Mouse (Mus musculus) left cerebral cortex, adult 2 months (tissue): ENCODE data around the gene Evpl. TPM values are rescaled to one million over a fixed set of nuclear protein-coding genes. Genes with fewer than 3 reads are reported as not detected.

ENCODE experiments used
- DNase-seq, 2 experiments: peaks; one replicate each; pipeline ENCODE4 v3.0.0; 2021 to 2022; ENCODE audit warnings: low spot score in 2 of 2, mixed read lengths in 1 of 2; ENCODE audit errors: extremely low spot score in 1 of 2
- H3K27ac ChIP-seq: fragments of 200-600 bp; 2 replicates; pipeline ENCODE4 v1.8.1; 2022
- H3K4me3 ChIP-seq: fragments of 200-600 bp; 2 replicates; pipeline ENCODE4 v1.8.1; 2022
- CTCF ChIP-seq: fragments of 200-600 bp; IDR thresholded peaks from 2 replicates; pipeline ENCODE4 v1.8.1; 2022; ENCODE audit warnings: antibody characterized with exemption, mild to moderate bottlenecking, moderate library complexity
- intact Hi-C: fragments of 180-260 bp; cut with DNase I; formaldehyde crosslinking; loops from one replicate; pipeline ENCODE4 v1.15.1; 2025
- total RNA-seq, 2 experiments: library from RNA; stranded (reverse); gene quantifications; 2 replicates each; pipeline ENCODE4 v1.2.3; 2021

Gene Evpl
- total RNA-seq, 2 experiments from 2014 or later = 1.4 to 1.5 TPM

DNA sequence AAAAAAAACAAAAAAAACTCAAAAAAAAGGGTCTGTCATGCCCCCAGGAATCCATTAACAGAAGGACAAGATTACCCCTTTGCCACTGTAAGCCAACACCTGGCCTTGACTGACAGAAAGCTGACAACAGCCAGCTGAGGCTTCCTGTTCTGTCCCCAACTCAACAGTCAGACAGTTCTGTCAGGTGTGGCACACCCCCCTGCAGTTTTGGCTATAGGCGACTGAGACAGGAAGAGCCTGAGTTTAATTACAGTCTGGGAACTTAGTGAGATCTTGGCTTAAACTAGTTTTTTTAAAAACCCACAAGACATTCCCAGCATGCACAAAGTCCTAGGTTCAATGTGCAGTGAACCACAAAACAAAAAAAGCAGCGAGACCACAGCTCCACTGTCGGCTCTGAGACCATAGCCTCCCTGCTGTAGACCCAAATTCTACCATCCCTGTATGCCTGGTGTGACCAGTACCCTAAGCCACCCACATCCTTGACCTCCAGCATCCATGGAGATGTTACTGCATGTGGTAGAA, 15.3 kb upstream of the Evpl start:
- H3K27ac ChIP-seq = no peak overlapping the region
- intact Hi-C loops = no loop called here
- H3K4me3 ChIP-seq = no peak overlapping the region
- no peak for DNase-seq
- no peak for TF ChIP-seq CTCF

DNA sequence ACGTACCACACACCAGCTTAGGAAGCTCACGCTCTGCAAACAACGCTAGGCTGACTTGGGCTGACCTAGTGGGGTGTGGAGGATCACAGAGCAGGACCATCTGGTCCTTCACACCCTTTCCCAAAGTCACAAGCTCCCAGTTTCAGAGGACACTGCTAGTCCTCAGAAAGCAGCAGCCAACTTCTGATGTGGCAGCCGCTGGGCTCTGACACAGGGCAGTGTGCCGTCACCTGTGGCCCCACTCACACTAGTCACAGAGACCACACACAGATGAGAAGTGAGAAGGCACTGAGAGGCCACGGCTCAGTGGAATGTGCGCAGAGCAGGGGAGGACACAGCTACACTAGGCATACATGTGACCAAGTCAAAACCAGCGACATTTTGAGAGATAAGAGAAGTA, 13.0 kb upstream of the Evpl start:
- DNase-seq = no peak
- Histone ChIP-seq H3K4me3 (no peak overlapping the region), H3K27ac (no peak overlapping the region)
- no peak for TF ChIP-seq CTCF
- intact Hi-C loops = no loop called here

DNA sequence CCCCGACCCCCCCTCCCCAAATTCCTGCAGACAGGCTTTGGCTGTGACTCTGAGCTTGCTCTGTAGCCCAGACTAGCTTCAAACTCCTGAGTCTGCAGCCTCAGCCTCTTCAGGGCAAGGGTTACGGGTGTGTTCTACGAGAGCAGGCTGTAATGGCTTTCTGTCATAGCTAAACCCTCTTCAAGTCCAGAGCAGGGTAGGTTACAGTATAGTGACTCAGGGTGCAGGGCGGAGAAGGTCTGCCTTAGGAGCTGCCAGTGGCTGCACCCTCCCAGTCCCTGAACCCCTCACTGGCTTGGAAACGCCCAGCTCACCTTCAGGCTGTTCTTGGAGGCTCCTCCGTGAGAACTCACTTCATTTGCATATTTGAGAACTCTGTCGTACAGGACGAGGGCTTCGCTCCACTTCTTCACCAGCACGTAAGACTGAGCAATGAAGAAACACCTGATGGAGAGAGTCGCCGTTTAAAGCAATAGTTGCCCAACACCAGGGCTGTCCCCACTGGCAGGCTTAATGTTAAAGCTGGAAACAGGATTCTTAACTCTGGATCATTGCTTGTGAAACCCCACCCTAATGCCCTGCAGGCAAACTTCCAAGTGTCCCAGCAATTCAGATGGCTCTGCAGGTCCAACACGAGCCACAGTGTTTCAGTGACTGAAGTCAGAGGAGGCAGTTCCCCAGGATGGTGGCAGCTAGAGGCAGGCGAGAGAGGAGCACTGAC, 9.8 kb upstream of the Evpl start:
- H3K4me3 ChIP-seq = no peak overlapping the region
- intact Hi-C loops = no loop called here
- no peak overlapping the region for H3K27ac ChIP-seq
- DNase-seq = no peak
- TF ChIP-seq CTCF = no peak

DNA sequence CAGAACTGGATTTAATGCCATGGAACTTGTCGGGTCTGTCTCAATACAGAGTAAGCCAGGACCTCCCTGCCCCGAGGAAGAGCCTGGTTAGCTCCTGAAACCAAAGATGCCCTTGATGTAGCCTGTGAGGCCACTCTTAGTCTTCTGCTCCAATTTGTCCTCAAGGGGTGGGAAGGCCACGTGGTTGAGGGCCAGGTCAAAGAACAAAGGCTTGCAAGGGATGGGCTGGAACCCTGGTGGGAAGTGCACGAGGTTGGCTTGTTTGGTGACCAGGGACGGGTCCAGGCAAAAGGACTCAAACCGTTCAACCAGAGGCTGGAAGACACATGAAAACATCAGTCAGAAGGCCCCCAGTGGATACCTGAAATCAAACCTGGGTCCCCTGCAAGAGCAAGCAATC, 7.7 kb upstream of the Evpl start:
- no peak for DNase-seq
- no peak for TF ChIP-seq CTCF
- H3K27ac ChIP-seq = no peak overlapping the region
- intact Hi-C loops = no loop called here
- H3K4me3 ChIP-seq = no peak overlapping the region

DNA sequence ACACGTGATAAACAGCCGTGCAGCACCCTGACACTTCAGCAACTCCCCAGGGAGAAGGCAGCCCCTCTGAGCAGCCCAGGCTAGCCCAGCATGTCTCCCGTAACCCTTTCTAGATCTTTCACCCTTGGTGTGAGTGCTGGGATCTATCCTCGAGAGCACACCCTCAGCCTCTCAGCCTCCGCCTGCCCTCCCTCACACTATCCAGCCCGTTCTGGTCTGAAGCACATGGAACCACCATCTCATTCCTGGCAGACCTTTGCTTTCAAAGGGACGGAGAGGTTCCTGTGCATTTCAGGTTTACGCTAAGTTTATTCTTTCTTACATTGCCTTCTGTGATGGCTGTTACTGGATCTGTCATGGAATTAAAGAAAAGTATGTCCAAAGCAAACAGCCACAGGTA, 6.7 kb upstream of the Evpl start:
- intact Hi-C loops = no loop called here
- H3K4me3 ChIP-seq = no peak overlapping the region
- DNase-seq = no peak
- H3K27ac ChIP-seq = no peak overlapping the region
- no peak for TF ChIP-seq CTCF

DNA sequence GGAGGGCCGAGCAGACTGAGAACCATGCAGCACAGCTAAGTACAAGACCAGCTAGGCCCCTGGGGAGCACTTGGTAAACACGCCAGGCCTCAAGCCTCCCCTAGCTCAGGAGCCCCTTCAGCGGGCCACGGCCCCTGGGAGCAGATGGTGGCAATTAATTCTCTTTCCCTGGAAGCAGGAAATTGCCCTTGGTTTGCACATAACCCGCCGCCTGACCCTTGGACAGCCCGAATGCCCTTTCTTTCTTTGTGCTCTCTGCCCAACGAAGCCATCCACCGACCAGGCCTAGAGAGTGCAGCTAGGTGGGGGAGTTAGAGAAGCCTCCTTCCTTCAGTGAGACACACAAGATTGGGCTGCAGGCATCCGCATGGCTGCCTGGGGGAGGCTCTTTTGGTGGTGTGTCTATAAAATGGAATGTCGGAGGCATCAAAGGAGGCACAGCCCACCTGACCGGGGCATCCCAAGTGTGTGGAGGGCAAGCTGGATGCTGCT, 3.9 kb upstream of the Evpl start:
- no peak for DNase-seq
- TF ChIP-seq CTCF = no peak
- intact Hi-C loops = no loop called here
- Histone ChIP-seq H3K4me3 (no peak overlapping the region), H3K27ac (no peak overlapping the region)

DNA sequence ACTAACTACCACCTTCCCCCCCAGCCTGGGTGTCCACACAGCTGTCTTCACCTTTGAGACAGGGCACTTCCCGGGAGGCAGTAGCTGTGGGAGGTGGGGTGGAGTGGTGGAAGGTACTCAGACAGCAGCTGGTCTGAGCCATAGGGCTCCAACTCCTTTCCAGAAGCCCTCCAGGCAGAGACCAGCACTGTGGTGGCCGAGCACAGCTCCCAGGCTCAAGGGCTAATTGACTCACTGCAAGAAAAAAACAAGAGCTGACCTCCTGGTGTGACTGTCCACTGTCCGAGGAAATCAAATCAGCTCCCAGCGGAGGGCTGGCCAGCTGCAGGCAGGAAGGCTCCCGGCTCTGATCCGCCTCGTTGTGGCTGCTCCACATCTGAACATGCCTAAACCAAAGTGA, 1.9 kb upstream of the Evpl start:
- H3K4me3 ChIP-seq = no peak overlapping the region
- H3K27ac ChIP-seq = no peak overlapping the region
- TF ChIP-seq CTCF = no peak
- no peak for DNase-seq
- intact Hi-C loops = no loop called here

DNA sequence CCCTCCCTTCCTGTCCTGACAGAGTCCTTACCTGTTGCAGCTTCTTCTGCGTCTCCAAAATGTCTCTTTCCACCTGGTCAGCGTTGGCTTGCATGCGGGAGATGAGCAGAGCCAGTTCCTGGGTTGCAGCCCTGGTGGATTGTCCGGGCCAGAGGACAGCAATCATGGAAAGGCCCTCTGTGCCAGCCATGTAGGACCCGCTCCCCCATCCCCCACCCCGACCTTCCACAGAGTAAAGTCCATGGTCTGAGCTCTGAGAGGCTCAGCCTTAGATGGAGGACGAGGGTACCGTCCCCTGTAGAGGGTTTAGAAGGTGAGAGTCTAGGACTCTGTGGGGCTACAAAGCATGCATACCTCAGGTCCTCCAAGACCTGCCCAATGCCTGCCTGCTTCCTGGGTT, 3.0 kb downstream of the Evpl start:
- DNase-seq = no peak
- intact Hi-C loops = no loop called here
- no peak for TF ChIP-seq CTCF
- Histone ChIP-seq H3K27ac (no peak overlapping the region), H3K4me3 (no peak overlapping the region)

DNA sequence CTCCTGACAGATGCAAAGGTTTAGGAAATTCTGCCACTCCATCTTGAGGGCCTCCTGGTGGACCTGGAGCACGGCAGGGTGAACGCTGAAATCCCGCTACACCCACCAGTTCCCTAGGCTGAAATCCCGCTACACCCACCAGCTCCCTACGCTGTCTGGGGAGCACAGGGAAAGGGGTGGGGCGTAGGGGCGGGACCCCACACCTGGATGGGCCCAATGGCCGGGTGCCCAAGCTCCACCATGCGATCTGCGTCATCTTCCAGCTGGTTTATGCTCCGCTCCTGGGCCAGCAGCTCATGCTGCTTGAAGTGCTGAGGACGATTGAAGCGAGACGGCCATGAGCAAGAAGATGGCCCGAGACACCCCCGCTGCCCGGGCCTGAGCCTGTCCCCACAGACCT, 5.5 kb downstream of the Evpl start:
- TF ChIP-seq CTCF = no peak
- H3K4me3 ChIP-seq = no peak overlapping the region
- intact Hi-C loops = no loop called here

DNA sequence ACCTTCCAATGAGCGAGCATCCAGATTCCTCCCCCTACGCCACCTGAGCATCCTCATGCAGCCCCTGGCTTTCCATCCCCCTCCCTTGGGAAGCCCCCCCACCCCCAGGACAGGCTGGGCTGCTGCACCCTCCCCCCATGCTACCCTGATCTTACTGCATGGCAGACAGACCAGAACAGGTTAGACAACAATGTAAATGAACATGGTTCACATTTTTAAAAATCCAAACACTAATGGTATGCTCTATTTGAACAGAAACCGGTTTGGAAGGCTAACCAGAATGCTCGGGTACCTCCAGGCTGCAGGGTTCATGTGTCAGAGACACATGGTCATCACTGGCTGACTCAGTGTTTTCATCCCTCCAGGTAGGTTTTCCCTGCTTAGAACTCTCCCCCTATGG, 9.2 kb downstream of the Evpl start:
- Histone ChIP-seq H3K4me3 (no peak overlapping the region), H3K27ac (no peak overlapping the region)
- no peak for TF ChIP-seq CTCF
- DNase-seq = no peak
- intact Hi-C loops = loop anchor here (5.0 kb wide), 1 partner anchor 219 kb away; no protein-coding TSS in a partner anchor

More for the DNA sequence above, 5.5 kb downstream of the Evpl start:
- DNase-seq = no peak
- no peak overlapping the region for H3K27ac ChIP-seq

DNA sequence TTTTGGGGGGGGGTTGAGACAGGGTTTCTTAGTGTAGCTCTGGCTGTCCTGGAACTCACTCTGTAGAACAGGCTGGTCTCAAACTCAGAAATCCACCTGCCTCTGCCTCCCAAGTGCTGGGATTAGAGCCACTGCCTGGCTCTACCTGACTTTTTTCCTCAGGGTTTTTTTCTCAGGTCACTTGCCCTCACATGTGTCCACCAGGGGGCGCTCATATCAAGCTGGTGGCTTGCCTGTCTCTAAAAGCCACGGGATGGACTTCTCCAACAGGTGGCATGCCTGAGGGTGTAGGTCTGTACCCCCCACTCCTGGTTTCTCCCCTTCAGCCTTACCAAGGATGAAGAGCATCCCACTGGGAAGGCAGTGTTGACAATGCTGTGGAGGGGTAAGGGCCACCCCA, 11.5 kb downstream of the Evpl start:
- peak; percentile 87 for TF ChIP-seq CTCF
- Histone ChIP-seq H3K4me3 (no peak overlapping the region), H3K27ac (no peak overlapping the region)
- intact Hi-C loops = loop anchor here (1.0 to 5.0 kb wide), 3 partner anchors 68 to 238 kb away; no protein-coding TSS in a partner anchor
- peak; percentile 63 to 76 for DNase-seq

DNA sequence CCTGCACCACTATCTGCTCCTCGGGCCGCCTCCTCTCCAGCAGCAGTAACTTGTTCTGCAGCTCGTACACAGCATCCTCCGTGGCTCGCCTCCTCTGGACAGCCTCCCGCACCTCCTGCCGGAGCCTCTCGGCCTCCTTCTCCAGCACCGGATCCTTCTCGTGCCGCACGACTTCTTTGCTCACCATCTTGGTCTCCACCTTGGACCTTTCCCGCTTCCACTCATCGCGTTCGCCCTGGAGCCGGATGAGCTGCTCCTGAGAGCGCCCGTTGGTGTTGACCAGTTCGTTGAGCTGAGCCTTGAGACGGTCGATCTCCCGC, 15.2 kb downstream of the Evpl start:
- TF ChIP-seq CTCF = no peak
- H3K4me3 ChIP-seq = peak overlapping the region; percentile 35
- intact Hi-C loops = loop anchor here (2.0 to 5.0 kb wide), 2 partner anchors 84 to 135 kb away; partner anchors contain the start of genes Mrpl38 and Wbp2
- no peak for DNase-seq
- H3K27ac ChIP-seq = no peak overlapping the region
